Mouse (Mus musculus) lung, adult 2 months (tissue): Measurements from ENCODE around the gene Il17re. TPM values are rescaled to one million over a fixed set of nuclear protein-coding genes. Genes with fewer than 3 reads are reported as not detected.

Experiments used
- DNase-seq: peaks from one replicate; pipeline ENCODE4 v3.0.0; 2022
- H3K4me1 ChIP-seq: fragments of 200-500 bp; 2 replicates; pipeline ENCODE4 v1.6.1; 2011; ENCODE audit warnings: low read length; ENCODE audit not compliant: control insufficient read depth, insufficient read depth
- H3K4me3 ChIP-seq: fragments of 200-500 bp; replicated peaks from 2 replicates; pipeline ENCODE3; 2011; ENCODE audit warnings: low read depth, mild to moderate bottlenecking, control low read depth, low read length; ENCODE audit errors: extremely low read depth
- CTCF ChIP-seq: fragments of 200-500 bp; IDR thresholded peaks from 2 replicates; pipeline ENCODE4 v1.5.1; 2011; ENCODE audit warnings: mild to moderate bottlenecking, low read length, control low read depth; ENCODE audit not compliant: insufficient read depth
- POLR2A ChIP-seq: fragments of 200-500 bp; IDR thresholded peaks from 2 replicates; pipeline ENCODE4 v1.6.1; 2011; ENCODE audit warnings: low read depth, mild to moderate bottlenecking, control low read depth, low read length, borderline replicate concordance; ENCODE audit errors: extremely low read depth
- WGBS: fragments of 180-500 bp; shearing (Covaris S2); methylation state at CpG from one replicate; pipeline ENCODE4 v1.1.7; 2018; 5-methylcytosine and 5-hydroxymethylcytosine counted together
- polyA plus RNA-seq: library from polyadenylated mRNA; depleted of rRNA; stranded (reverse); fragments of >200 nt; gene quantifications from 2 replicates; pipeline ENCODE4 v1.2.3, GENCODE M21; 2012

Gene Il17re
- polyA plus RNA-seq, 1 experiment: 62.4 TPM

DNA sequence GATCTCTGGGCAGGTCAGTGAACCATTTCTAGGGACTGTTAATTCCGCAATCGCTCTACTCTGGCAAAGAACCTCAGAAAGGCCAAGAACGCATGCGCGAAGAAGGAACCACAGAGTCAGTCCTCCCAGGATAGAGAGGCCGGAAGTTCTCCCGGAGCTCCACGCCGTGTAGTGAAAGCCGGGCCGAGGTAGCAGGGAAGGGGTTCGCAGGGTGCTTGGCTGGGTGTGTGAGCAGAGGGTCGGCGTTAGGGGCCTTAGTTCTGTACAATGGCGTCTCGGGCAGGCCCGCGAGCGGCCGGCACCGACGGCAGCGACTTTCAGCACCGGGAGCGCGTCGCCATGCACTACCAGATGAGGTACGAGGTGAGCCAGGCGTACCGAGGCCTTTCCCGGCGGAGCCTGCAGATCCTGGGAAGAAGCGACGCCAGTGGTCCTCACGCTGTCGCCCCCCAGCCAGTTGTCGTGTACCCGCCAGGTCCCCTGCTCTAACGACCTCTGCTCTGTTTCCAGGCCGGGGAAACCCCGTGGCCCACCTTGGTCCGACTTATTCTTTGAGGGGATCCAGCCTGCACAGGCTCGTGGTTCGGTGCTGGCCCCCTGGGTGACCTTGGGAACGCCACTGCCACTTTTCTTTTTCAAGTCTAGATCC lies 15.7 kb upstream of the Il17re start, which contains the start of gene Jagn1:
Jagn1 (plus strand) TSS at position 128 of the 649 bp plus-strand sequence.
- Histone ChIP-seq H3K4me1 (peaks cover 3% of the 10 kb centered on the region; the same call in 1 of the 2 replicates), H3K4me3 (peak within 1 kb of the TSS; percentile 81)
- WGBS: 1% methylated on average over 45 of the region's 45 CpGs
- peak; percentile 89 for DNase-seq
- TF ChIP-seq CTCF: no peak
- TF ChIP-seq POLR2A: peak; percentile 67; the same call in 1 of the 2 replicates

DNA sequence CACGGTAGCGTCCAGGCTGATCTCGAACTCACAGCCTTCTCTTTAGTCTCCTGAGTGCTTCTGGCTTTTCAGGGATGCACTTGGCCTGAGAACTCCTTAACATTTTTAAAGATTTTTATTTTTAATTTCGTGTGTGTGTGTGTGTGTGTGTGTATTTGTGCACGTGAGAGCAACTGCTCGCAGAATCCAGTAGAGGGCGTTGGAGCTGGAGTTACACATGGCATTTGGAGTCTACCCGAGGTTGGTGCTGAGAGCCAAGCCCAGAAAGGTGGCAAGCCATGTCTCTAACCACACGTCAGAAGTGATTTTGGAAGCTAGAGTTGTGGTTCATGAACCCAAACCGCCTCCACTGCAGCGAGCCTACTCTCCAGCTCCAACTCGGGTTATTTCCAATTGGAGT lies 15.2 kb upstream of the Il17re start:
- WGBS: 40% methylated on average over 12 of the region's 12 CpGs
- Histone ChIP-seq H3K4me3 (peak overlapping the region; percentile 81), H3K4me1 (peaks cover 3% of the 10 kb centered on the region; the same call in 1 of the 2 replicates)
- no peak for DNase-seq
- TF ChIP-seq CTCF (0 out of 2 replicates have a peak, but pooled peaks have one; percentile 11), POLR2A (no peak)

DNA sequence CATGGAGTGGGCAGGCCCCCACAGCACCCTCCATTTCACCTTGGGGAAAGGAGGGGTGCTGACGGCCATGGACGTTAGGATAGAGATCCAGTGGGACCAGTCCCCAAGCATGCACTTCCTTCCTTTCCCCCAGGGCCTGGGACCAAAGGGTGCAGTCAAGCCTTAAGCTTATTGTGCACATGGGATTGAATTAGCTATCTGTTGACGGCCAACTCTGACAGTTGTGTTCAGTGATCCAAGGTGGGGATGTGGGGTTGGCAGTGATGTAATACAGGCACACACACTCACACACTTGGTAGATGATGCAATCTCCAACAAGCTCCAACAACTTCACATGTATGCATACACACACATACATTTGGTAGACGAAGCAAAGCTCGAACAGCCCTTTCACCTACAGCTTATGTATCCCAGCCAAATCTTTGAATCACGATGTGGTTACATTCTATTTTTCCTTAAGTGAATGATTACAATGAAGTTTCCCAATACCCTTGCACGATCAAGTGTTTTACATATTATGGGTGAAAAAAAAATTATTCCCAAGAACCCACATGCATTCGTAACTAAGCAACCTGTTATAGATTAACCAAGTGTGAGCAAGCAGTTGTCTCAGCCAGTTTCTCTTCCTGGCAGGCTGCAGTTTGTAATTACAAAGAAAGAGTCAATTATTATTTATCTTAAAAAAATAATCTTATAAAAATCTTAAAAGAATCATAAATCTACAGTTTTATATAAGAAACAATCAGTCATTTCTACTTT lies 13.9 kb upstream of the Il17re start:
- peaks cover 3% of the 10 kb centered on the region; the same call in 1 of the 2 replicates for H3K4me1 ChIP-seq
- no peak overlapping the region for H3K4me3 ChIP-seq
- no peak for TF ChIP-seq CTCF
- TF ChIP-seq POLR2A: no peak
- no peak for DNase-seq
- 69% methylated on average over 8 of the region's 8 CpGs for whole genome bisulfite sequencing

DNA sequence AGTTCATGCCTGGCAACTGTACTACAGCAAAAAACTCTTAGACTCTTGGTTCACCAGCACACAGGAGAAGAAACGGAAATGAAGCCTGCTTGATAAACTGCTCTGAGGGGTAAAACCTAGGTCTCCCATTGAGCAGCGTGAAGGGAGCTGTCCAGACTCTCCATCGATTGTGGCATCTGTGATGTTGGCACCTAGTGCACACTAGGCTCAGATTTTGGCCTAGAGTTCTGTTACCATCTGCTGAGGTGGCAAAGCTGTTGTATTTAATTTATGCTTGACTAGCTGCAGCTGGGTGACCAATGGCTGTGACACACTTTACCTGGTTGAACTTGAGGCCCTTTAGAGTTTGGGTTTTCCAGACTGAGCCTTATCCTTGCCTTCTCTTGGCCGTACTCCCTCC lies 10.6 kb upstream of the Il17re start:
- peaks cover 3% of the 10 kb centered on the region; the same call in 1 of the 2 replicates for H3K4me1 ChIP-seq
- 98% methylated on average over 4 of the region's 4 CpGs for WGBS
- no peak for DNase-seq
- no peak overlapping the region for H3K4me3 ChIP-seq
- TF ChIP-seq CTCF (no peak), POLR2A (no peak)

DNA sequence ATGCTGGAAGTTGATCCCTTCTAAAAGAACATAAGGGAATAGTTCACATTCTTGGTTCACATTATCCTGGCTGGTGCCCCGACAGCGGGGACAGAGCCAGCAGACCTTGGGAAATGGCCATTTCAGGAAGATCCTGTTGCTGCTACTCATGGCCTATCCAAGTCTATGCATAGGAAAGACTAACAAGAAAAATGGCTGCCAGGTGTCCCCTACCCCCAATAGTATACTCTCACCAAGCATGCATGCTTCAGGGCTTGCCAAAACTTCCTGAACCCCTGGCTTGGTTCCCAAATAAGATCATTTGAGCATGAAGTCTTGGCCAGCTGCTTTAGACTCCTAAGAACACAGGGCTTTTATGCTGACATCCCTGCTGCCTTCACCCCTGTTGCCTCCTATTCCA lies 6.4 kb upstream of the Il17re start:
- WGBS: 50% methylated on average over 2 of the region's 2 CpGs
- TF ChIP-seq CTCF (no peak), POLR2A (no peak)
- no peak overlapping the region for H3K4me3 ChIP-seq
- DNase-seq: no peak
- no peaks in the 10 kb centered on the region for H3K4me1 ChIP-seq

DNA sequence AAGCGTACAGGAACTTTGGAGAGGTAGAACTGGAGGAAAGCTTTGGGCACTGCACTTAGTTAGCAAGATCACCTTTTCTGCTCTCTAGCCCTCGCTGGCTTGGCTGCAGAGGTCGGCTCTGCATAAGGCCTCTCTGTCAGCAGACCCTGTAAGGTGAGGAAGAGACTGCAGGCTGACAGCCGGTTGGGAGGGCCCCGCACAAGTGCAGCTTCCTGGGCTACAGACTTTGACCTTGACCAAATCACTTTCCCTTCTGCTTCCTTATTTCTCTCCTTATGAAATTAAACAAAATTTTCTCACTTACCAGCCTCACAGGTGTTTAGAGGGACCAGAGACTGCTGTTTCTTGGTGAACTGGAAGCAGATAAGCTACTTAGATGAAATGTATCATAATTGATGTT lies 3.3 kb upstream of the Il17re start:
- 54% methylated on average over 5 of the region's 5 CpGs for WGBS
- no peak for DNase-seq

DNA sequence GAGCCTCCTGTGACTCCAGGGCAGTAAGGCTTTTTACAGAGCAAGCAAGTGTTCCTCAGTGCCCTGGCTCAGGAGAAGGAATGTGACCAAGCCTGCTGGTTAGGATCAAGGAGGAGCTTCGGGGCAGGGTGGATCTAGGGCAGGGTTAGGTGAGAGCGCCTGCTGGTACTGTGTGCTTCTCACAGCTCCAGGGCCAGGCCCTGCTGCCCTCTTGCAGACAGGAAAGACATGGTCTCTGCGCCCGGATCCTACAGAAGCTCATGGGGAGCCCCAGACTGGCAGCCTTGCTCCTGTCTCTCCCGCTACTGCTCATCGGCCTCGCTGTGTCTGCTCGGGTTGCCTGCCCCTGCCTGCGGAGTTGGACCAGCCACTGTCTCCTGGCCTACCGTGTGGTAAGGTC lies 351 bp downstream of the Il17re start:
- WGBS: 51% methylated on average over 10 of the region's 10 CpGs
- no peaks in the 10 kb centered on the region; the same call in 1 of the 2 replicates for H3K4me1 ChIP-seq
- peak; percentile 70 for DNase-seq
- peak overlapping the region; percentile 51 for H3K4me3 ChIP-seq
- TF ChIP-seq CTCF (no peak), POLR2A (peak; percentile 70; the same call in 1 of the 2 replicates)

More for the DNA sequence above, 3.3 kb upstream of the Il17re start:
- TF ChIP-seq CTCF: no peak
- TF ChIP-seq POLR2A: no peak
- Histone ChIP-seq H3K4me1 (no peaks in the 10 kb centered on the region; the same call in 1 of the 2 replicates), H3K4me3 (no peak overlapping the region)

DNA sequence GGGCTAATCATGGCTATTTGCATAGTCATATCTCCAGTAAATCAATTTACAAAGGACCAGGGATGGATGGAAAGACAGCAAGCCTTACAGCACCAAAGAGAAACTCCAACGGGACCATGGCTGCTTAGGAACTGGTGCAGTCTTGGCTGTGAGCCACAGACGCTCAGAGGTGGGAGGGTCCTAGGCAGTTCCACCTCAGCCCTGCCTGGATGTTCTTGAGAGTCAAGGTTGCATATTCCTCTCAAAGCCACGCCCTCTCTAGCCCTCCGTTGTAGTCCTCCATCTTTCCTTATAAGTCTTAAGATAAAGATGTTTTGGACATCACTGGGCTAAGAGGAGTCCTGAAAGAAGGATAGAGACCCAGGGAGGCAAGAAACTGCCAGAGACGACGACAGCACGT lies 5.8 kb downstream of the Il17re start:
- Histone ChIP-seq H3K4me1 (no peaks in the 10 kb centered on the region; the same call in 1 of the 2 replicates), H3K4me3 (no peak overlapping the region)
- DNase-seq: no peak
- 55% methylated on average over 7 of the region's 7 CpGs for WGBS
- TF ChIP-seq POLR2A: no peak
- no peak for TF ChIP-seq CTCF

DNA sequence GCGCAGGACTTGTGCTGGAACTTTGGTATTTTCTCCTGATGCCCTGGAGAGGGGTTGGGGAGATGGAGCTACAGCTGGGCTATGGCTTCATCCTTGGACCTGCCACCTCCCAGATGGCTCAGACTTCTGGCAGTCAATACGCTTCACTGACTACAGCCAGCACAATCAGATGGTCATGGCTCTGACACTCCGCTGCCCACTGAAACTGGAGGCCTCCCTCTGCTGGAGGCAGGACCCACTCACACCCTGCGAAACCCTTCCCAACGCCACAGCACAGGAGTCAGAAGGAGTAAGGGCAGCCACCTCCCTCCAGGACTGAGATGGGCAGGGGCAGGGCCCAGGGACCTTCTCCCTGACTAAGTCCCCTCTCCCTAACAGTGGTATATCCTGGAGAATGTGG lies 7.3 kb downstream of the Il17re start:
- no peak overlapping the region for H3K4me3 ChIP-seq
- 51% methylated on average over 5 of the region's 5 CpGs for WGBS

DNA sequence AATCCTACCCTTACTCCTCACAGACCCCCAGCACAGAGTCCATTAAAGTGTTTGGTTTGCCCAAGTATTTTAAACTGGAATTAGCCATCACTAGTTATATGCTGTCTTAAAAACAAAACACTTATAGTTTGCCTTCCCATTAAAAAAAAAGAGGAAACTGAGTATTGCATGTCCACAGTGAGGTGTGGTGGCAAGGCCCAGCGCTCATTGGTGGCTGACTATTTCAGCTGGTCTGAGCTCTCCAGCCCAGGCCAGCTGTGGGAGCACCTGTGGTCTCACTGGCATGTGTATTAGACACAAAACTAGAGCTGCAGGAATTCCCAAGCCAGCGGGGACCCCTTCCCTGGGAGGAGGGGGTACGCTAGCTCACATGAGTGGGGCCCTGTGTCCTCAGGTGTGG lies 10.2 kb downstream of the Il17re start:
- WGBS: 68% methylated on average over 3 of the region's 3 CpGs
- H3K4me3 ChIP-seq: no peak overlapping the region
- H3K4me1 ChIP-seq: peaks cover 12% of the 10 kb centered on the region
- TF ChIP-seq POLR2A (no peak), CTCF (no peak)
- no peak for DNase-seq

More for the DNA sequence above, 7.3 kb downstream of the Il17re start:
- DNase-seq: no peak
- TF ChIP-seq CTCF (no peak), POLR2A (no peak)
- H3K4me1 ChIP-seq: peaks cover 4% of the 10 kb centered on the region; the same call in 1 of the 2 replicates
